Mouse (Mus musculus): Measurements from ENCODE around the gene Tac2.
"Not testable (repeated sequence)": the region's sequence is repeated elsewhere in the genome, so short reads cannot be mapped to it uniquely, and the experiment has no call there.

Gene Tac2

DNA sequence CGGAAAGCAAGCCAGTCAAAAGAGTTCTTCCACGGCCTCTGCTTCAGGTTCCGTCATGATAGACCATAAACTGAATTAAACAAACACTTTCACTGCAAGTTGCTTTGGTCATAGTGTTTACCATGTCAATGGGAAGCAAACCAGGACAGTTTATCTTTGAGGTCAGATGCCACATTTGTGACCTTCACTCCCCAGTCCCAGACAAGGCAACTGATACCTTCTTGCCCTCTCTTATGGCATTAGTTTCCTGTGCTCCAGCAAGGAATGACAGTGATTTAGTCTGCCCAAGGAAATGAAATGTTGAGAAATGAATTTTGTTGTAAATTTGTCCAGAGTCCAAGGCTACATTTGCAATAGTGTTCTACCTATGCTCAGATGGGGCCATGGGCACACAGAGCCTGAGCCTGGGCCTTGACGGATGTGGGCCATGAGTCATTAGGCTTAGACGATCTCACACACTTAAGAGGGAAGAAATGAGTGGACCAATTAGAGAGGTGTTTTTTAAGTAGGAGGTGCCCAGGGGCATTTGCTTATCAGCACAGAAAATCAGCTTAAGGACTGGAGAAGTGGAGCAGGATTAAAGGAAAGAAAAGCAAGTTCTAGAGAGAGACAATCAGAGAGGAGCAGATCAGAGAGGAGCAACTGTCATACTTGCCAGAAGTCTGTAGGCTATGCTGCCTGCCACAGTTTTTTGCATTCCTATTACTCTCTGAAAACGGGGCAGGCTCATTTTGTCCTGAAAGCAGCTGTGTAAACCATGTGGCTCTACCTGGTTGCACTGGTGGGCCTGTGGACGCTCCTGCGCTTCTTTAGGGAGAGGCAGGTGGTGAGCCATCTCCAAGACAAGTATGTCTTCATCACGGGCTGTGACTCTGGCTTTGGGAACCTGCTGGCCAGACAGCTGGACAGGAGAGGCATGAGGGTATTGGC is 35.2 kb downstream of the Tac2 start, which contains the start of the genes Rdh1 and Rdh16f1:
Gene Rdh1 (plus strand): TSS at position 541 of the 930 bp plus-strand sequence.
Gene Rdh16f1 (plus strand): TSS at position 607 of the 930 bp plus-strand sequence.
- DNase-seq (ENCODE audit: low spot score): no peak

DNA sequence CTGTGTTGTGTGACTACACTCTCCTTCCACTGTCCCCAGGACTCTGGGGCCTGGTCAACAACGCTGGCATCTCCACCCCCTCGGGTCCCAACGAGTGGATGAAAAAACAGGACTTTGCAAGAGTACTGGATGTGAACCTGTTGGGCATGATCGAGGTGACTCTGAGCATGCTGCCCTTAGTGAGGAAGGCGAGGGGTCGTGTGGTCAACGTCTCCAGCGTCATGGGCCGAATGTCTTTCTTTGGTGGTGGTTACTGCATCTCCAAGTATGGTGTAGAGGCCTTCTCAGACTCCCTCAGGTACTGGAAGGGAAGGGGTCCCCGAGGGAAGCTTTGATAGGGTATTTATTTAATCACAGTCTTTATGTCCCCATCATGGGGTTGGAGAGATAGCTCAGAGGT is 38.6 kb downstream of the Tac2 start:
- DNase-seq (ENCODE audit: low spot score): not testable (repeated sequence)

DNA sequence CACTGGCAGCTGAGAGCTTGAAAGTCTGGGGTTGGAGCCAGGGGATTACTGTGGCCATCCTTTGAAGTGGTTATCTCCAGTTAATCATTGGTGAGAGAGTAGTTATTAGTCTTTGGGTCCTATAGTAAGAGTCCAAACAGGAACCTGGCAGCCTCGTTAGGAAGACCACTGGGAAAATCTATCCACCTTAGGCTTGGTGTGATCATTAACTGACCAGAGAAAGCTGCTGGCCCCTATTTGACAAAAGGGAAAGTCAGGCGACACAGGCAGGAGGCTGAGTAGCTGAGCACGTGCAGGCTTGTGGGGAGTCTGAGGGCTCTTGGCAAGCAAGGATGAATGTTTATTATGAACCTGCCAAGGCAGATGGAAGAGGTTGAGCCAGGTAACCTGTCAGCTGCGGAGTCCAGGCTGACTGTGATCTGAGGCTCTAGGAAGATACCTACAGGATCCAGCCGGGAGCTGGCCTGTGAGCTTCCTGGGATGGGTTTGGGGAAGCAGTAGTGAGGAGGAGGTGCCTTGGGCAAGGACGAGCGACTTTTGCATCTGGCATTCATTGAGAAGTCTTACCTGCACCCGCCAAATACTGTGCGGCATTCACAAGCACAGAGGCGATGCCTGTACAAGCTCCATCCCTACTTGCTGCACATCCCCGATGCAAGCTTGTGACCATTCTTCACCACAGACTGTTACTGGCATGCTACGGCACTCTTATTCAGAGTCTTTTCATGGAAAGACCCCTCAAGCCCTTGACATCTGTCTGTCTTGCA is 39.8 kb downstream of the Tac2 start:
- no peak for DNase-seq (ENCODE audit: low spot score)

DNA sequence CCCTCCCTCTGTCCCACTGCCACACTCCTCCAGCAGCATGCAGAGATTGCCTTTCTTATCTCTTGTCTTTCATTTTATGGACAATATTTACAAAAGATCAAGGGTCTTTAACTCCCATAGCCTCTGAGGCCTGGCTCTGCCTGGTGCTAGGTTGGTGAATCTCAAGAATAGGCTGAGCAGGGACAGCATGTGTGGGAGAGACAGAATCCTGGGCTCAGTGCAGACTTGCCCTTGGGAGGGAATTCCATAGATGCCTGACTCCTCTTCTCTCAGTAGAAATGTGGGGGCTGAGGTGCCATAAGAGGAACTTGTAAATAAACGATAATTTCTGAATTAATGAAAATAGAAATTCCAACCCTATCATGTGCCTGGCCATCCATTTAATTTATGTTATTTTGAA is 42.3 kb downstream of the Tac2 start:
- no peak for DNase-seq (ENCODE audit: low spot score)

DNA sequence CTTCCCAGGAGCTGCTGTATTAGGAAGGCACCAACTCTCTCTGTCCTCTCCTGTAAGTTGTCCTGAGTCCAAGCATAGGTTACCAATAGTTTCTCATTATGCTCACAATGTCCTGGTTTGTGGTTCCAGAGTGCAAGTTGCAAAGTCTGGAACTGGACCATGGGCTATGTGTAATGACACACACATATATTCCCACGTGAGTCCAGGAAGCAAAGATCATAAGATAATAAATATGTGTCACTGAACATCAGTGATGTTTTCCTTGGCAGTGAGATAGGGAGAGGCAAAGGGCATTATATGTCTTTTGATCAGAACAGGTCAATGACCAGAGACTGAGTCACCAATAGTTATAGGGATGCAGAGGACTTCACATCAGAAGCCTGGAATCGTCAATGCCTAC is 51.7 kb downstream of the Tac2 start, which contains the start of gene Rdh9:
Gene Rdh9 (plus strand): TSS at position 376 of the 400 bp plus-strand sequence.
- DNase-seq (ENCODE audit: low spot score): no peak
